Mouse (Mus musculus) layer of hippocampus, postnatal 10 days (tissue): ENCODE measurements around the gene Apoa2. TPM values are rescaled to one million over a fixed set of nuclear protein-coding genes. Genes with fewer than 3 reads are reported as not detected.
A peak's percentile ranks its signal among the peaks of the same experiment; 100 is the strongest.

Source experiments
- DNase-seq, 2 experiments: peaks; one replicate each; pipeline ENCODE4 v3.0.0; 2021; ENCODE audit warnings: low spot score in 2 of 2
- total RNA-seq, 2 experiments: library from RNA; stranded (reverse); gene quantifications; 2 replicates each; pipeline ENCODE4 v1.2.3; 2021

Apoa2 gene
- total RNA-seq, 2 experiments from 2014 or later: 2.1 to 4.6 TPM

- no peak for DNase-seq
Measured at GRCm38 (mm10) chr1:171205704-171206493, 19.0 kb upstream of the Apoa2 start.

GRCm38 (mm10) chr1:171209409-171209808 is 15.4 kb upstream of the Apoa2 start:
- DNase-seq: no peak

GRCm38 (mm10) chr1:171212854-171213253 is 12.0 kb upstream of the Apoa2 start:
- no peak for DNase-seq

- DNase-seq: no peak
Measured at GRCm38 (mm10) chr1:171213801-171214496, 10.9 kb upstream of the Apoa2 start, which contains the start of gene Nr1i3. TSS of gene Nr1i3 (plus strand) at chr1:171213970.

- DNase-seq: no peak
Measured at GRCm38 (mm10) chr1:171216241-171216955, 8.5 kb upstream of the Apoa2 start.

GRCm38 (mm10) chr1:171220871-171221270 is 4.0 kb upstream of the Apoa2 start:
- DNase-seq: peak; percentile 91 to 94

- peak in 1 of 2 experiments; percentile 30 for DNase-seq
Measured at GRCm38 (mm10) chr1:171221281-171222193, 3.3 kb upstream of the Apoa2 start.

GRCm38 (mm10) chr1:171222238-171223155 is 2.4 kb upstream of the Apoa2 start, which contains the start of gene Tomm40l:
TSS of gene Tomm40l (minus strand) at chr1:171222514.
- peak; percentile 87 to 88 for DNase-seq

GRCm38 (mm10) chr1:171223168-171223567 is 1.7 kb upstream of the Apoa2 start:
- DNase-seq: no peak

- DNase-seq: no peak
Measured at GRCm38 (mm10) chr1:171223796-171224195, 1.1 kb upstream of the Apoa2 start.

GRCm38 (mm10) chr1:171226780-171227179 is 1.9 kb downstream of the Apoa2 start:
- no peak for DNase-seq

GRCm38 (mm10) chr1:171227879-171228278 is 3.0 kb downstream of the Apoa2 start:
- no peak for DNase-seq

GRCm38 (mm10) chr1:171229750-171230149 is 4.9 kb downstream of the Apoa2 start:
- DNase-seq: no peak

GRCm38 (mm10) chr1:171230215-171230614 is 5.4 kb downstream of the Apoa2 start:
- no peak for DNase-seq

GRCm38 (mm10) chr1:171231844-171232243 is 7.0 kb downstream of the Apoa2 start:
- DNase-seq: no peak

- DNase-seq: no peak
Measured at GRCm38 (mm10) chr1:171232348-171232747, 7.5 kb downstream of the Apoa2 start.

GRCm38 (mm10) chr1:171232800-171233730 is 8.2 kb downstream of the Apoa2 start:
- DNase-seq: no peak

- DNase-seq: no peak
Measured at GRCm38 (mm10) chr1:171234126-171234525, 9.3 kb downstream of the Apoa2 start, which contains the start of gene Fcer1g. TSS of gene Fcer1g (minus strand) at chr1:171234365.
